Mouse (Mus musculus): Measurements from ENCODE around the gene Rft1. TPM values are rescaled to one million over a fixed set of nuclear protein-coding genes. Genes with fewer than 3 reads are reported as not detected.

Gene Rft1
- total RNA-seq, 2 experiments from 2014 or later = 5.5 to 6.7 TPM

GRCm38 (mm10) chr14:30626756-30627742 lies 27.1 kb upstream of the Rft1 start:
- intact Hi-C loops (cut with DNase I; ENCODE audit: low total_unique reads) = no loop called here
- no peak for DNase-seq

- DNase-seq = no peak
Observed at GRCm38 (mm10) chr14:30628235-30628634, 25.9 kb upstream of the Rft1 start.

GRCm38 (mm10) chr14:30629839-30630238 lies 24.3 kb upstream of the Rft1 start:
- no peak for DNase-seq
- intact Hi-C loops (cut with DNase I; ENCODE audit: low total_unique reads) = no loop called here

More at GRCm38 (mm10) chr14:30628235-30628634, 25.9 kb upstream of the Rft1 start:
- intact Hi-C loops (cut with DNase I; ENCODE audit: low total_unique reads) = no loop called here

DNA sequence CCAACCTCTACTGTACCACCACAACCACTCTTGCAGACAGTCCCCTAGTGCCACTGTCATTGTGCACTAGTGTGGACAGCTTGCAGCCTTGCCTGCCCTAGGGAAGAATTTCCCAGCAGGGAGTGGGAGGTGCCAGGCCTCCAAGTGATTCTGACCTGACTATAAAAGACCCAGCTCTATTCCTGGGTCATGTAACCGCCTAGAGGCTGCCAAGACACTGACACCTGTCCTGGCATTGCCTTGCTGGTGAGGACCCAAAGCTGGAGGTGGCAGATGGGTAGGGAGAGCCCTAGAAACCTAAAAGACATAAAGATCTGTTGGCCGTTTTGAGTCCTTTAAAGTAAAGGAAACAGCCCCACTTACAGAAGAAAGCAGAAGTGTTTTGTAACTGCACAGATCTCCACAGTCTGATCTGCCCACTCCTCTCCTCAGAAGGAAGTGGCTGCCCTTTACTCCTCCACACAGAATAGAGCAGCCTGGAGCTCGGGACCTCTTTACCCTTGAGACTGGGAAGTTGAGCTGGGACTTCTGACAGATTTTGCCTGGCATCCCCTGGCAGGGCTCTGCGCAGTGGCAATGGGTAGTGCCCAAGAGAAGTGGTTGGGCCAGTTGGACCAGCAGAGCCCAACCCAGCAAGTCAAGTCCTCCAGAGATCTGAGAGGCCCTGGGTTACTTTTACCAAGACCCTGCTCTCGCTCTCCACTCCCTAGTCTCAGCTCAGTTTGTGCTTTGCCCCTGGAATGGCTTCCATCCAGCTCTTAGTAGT lies 23.2 kb upstream of the Rft1 start:
- intact Hi-C loops (cut with DNase I; ENCODE audit: low total_unique reads) = no loop called here
- DNase-seq = peak; percentile 49

- intact Hi-C loops (cut with DNase I; ENCODE audit: low total_unique reads) = no loop called here
- DNase-seq = no peak
Observed at GRCm38 (mm10) chr14:30631834-30632233, 22.3 kb upstream of the Rft1 start.

DNA sequence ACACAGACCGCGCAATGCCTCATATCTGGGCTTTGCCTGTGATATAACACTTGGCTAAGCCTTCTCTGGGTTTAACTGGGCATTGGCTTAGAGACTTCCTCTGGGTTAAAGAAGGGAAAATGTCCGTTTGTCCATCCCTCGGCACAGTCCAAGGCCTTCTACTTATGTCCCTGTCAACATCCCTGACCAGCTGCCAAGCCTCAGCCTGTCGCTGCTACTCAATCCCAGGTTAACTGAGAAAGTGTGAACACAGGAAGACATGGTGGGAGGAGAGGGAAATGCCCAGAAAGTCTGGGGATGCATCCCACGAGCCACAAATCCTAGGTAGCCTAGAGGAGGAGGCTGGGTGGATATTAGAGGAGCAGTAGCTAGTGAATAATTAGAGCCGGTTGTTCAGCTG lies 20.5 kb upstream of the Rft1 start:
- DNase-seq = no peak
- intact Hi-C loops (cut with DNase I; ENCODE audit: low total_unique reads) = no loop called here

GRCm38 (mm10) chr14:30634418-30634817 lies 19.7 kb upstream of the Rft1 start:
- intact Hi-C loops (cut with DNase I; ENCODE audit: low total_unique reads) = no loop called here
- no peak for DNase-seq

DNA sequence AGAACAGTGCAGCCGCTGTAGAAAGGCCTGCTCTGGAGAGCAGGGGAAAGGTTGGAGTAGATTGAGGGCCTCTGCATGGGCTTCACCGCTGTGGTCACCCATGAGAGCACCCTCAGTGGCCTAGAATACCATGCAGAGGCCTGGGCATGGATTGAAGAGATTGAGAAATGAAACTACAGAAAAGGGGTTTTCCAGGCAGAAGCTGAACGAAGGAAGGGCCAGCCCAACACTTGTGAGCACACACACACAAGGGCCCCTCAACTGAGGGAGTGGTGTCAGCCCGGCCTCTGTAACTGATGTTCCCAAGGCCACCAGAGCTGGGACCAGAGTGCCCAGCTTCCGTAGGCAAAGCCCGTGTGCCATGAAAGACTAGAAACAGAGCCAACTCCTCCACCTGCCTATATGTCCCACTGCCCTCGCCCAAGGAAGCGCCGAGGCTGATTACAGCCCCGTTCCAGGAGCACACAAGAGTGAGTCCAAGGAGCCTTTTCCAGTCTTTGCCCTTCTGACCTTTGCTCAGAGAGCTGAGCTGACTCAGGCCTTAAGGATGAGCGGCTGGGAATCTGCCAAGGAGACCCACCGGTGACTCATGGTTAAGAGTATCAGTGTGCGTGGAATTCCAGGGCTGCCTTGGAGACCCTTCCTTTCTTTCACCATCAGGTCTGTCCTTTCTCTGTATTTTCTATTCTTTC lies 18.8 kb upstream of the Rft1 start:
- intact Hi-C loops (cut with DNase I; ENCODE audit: low total_unique reads) = no loop called here

DNA sequence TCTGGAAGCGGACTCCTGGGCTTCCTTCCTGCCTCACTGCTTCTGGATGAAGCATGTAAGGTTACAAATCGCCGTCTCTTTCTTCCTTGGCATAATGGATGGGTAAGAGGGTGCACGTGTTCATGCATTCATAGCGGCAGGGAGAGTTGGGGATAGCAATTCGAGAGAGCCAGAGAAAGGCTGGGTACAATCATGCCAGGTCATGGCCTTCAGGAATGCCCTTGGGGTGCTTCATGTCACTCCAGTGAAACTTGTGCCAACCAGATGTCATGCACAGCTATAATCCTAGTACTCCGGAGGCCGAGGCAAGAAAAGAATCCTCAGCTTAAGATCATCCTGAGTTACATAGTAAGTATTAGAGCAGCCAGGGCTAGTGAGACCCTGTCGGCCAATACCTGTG lies 17.7 kb upstream of the Rft1 start:
- intact Hi-C loops (cut with DNase I; ENCODE audit: low total_unique reads) = no loop called here
- DNase-seq = no peak

More for the DNA sequence above, 18.8 kb upstream of the Rft1 start:
- DNase-seq = no peak

- no peak for DNase-seq
- intact Hi-C loops (cut with DNase I; ENCODE audit: low total_unique reads) = no loop called here
Observed at GRCm38 (mm10) chr14:30637087-30637486, 17.1 kb upstream of the Rft1 start.

- DNase-seq = no peak
- intact Hi-C loops (cut with DNase I; ENCODE audit: low total_unique reads) = no loop called here
Observed at GRCm38 (mm10) chr14:30638009-30638408, 16.2 kb upstream of the Rft1 start.

DNA sequence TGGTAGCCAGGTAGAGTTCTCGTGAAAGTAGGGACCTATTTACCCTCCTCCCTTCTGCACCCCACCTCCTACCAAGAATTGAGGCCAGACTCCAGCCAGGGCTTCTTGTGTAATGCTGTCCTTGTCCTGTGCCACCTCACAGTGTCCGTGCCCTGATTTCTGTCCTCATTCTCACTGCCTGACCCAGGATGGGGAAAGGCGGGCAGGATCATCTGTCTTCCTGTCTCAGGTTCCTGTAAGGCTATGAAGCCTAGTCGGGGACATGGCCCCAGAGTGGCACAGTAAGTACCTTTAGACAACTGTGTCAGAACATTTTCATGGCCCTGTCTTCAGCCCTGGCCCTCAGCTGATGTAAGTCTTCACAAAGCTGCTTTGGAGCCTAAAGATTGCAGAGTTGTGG lies 15.5 kb upstream of the Rft1 start:
- intact Hi-C loops (cut with DNase I; ENCODE audit: low total_unique reads) = no loop called here
- DNase-seq = no peak

DNA sequence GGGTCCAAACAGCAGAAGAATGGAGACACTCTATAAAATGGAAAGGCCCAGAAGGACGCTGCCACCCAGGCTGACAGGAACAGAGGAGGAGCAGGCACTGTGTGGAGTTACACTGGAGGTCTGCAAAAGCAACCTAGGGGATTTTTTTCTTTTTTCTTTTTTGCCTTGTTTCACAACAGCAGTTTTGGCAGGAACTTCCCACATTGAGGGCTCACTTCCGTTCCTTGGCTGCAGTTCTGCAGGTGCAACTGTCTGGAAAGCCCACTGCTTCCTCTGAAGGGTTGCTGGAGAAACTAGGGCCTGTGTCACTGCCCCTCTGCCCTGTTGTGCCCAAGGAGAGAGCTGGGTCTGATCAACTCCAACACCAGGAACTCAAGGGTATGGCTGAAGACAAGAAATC lies 12.4 kb upstream of the Rft1 start:
- no peak for DNase-seq
- intact Hi-C loops (cut with DNase I; ENCODE audit: low total_unique reads) = no loop called here

DNA sequence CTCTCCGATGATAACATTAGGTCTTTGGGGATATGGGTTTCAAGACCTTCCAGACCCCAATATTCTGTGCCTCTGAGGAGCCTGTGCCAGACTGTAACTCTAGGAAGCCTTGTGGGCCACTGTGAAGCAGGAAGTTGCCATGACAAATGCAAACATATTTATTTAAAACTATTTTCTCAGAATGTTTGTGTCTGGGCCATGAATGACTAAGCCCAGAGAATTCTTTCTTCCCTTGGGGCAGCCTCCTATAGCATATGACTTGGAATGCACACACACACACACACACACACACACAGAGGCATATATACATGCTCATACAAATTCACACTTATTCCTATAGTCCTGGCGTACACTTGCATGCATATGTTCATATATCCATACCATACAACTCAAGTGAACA lies 10.1 kb upstream of the Rft1 start:
- intact Hi-C loops (cut with DNase I; ENCODE audit: low total_unique reads) = no loop called here
- DNase-seq = no peak

GRCm38 (mm10) chr14:30645066-30645465 lies 9.1 kb upstream of the Rft1 start:
- DNase-seq = no peak
- intact Hi-C loops (cut with DNase I; ENCODE audit: low total_unique reads) = no loop called here

DNA sequence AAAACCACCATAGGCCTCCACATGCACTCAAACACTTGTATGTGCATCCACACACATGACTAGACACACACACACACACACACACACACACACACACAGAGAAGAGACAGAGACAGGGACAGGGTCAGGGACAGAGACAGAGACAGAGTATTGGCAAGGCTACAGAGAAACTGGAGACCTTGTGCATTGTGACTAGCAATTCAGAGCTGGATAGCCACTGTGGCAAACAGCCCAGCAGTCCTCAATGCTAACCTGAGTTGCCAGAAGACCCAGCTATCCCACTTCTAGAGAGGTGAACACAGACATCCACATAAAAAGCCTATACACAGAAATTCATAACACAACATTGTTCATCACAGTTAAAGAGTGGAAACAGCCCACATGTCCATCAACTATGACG lies 7.7 kb upstream of the Rft1 start:
- intact Hi-C loops (cut with DNase I; ENCODE audit: low total_unique reads) = no loop called here
- no peak for DNase-seq

- no peak for DNase-seq
Observed at GRCm38 (mm10) chr14:30648478-30648877, 5.7 kb upstream of the Rft1 start.

GRCm38 (mm10) chr14:30649745-30650144 lies 4.4 kb upstream of the Rft1 start:
- DNase-seq = no peak
- intact Hi-C loops (cut with DNase I; ENCODE audit: low total_unique reads) = no loop called here

More at GRCm38 (mm10) chr14:30648478-30648877, 5.7 kb upstream of the Rft1 start:
- intact Hi-C loops (cut with DNase I; ENCODE audit: low total_unique reads) = no loop called here

- intact Hi-C loops (cut with DNase I; ENCODE audit: low total_unique reads) = no loop called here
Observed at GRCm38 (mm10) chr14:30650969-30651368, 3.2 kb upstream of the Rft1 start.

DNA sequence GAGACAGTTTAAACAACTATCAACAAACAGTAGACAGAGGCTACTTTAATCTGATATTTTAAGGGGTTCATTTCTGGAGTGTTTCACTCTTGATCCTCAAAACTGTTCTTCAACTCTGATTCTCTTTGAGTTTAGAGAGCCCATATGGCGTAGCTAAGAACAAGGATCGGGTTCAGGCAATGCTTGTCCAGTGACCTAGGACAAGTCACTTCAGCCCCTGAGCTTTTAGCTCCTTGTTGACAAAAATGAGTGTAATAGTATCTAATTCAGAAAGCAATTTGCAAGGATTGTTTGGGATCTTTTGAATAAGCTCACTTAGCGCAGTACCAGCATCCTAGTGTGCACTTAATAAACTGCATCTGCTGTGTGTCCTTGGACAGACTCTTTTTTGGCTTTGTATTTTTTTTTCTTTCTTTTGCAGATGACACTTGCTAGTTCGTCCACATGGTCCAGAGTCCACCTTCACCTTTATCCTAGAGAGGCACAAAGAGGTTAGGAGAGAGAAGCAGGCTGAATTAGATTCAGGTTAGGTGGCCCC lies 600 bp downstream of the Rft1 start:
- intact Hi-C loops (cut with DNase I; ENCODE audit: low total_unique reads) = no loop called here
- no peak for DNase-seq

More at GRCm38 (mm10) chr14:30650969-30651368, 3.2 kb upstream of the Rft1 start:
- DNase-seq = peak; percentile 71
